Mouse (Mus musculus): ENCODE results near the gene Ccdc146. TPM values are rescaled to one million over a fixed set of nuclear protein-coding genes. Genes with fewer than 3 reads are reported as not detected.
A peak's percentile ranks its signal among the peaks of the same experiment; 100 is the strongest.

The Ccdc146 gene
- polyA plus RNA-seq, 1 experiment from 2014 or later: not detected

DNA sequence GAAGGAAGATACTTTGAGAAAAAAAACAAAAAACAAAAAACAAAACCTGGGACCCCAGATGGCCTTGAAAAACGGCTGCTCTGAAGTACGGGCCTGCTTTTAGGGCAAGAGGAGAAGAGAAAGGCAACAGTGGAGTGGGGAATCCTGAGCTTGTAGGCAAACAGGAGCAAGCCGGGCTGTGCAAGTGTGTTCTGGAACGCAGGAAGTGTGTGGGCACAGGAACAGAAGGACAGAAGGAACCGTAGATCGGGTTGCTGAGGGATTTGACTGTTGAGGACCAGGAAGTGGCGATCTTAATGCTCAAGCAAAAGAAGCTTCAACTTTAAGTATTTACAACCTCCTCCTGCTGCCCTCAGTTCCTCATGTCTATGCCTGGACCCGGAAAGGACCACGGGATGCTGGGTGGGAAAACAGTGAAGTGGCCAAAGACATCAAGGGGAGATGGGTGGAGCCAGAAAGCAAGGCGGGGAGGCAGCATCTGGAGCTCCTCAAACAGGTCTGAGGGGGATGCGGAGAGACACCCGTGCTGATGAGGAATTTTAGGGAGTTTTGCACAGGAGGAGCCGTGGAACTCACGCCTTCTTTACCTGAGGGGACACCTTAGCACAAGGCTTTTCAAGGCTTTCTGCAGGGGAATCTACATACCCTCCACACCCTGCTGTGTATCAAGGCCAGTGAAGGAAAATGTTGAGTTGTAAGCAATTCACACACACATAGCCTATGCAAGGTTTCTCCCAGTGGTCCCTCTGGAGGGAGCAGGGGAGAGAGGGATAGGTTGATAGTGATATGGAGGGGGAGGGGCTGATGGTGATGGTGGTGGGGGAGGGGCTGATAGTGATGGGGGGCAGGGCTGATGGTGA is 40.9 kb downstream of the Ccdc146 start:
- peaks cover 21% of the 10 kb centered on the region for H3K4me1 ChIP-seq
- peak overlapping the region; percentile 41; the same call in 1 of the 2 replicates for H3K27ac ChIP-seq
- 16% methylated on average over 14 of the region's 14 CpGs for WGBS
- peak overlapping the region; percentile 34 for H3K4me2 ChIP-seq
- ATAC-seq (replicated peaks; ENCODE audit: low FRiP score): peak; percentile 78
- peaks cover 19% of the 10 kb centered on the region for H3K27me3 ChIP-seq
- no peak overlapping the region for H3K4me3 ChIP-seq (replicated peaks)
- H3K36me3 ChIP-seq: no peaks in the 10 kb centered on the region
- H3K9ac ChIP-seq: no peak overlapping the region
- H3K9me3 ChIP-seq (replicated peaks): no peaks in the 10 kb centered on the region

- no peak overlapping the region for H3K4me2 ChIP-seq
- no peaks in the 10 kb centered on the region for H3K9me3 ChIP-seq (replicated peaks)
- no peak overlapping the region for H3K4me3 ChIP-seq (replicated peaks)
- WGBS: 34% methylated on average over 6 of the region's 6 CpGs
- ATAC-seq (replicated peaks; ENCODE audit: low FRiP score): 0 out of 2 replicates have a peak, but pooled peaks have one; percentile 16
- H3K27me3 ChIP-seq: peaks cover 21% of the 10 kb centered on the region
- H3K27ac ChIP-seq: 0 out of 2 replicates have a peak overlapping the region, but pooled peaks have one; percentile 18
- H3K36me3 ChIP-seq: no peaks in the 10 kb centered on the region
- peaks cover 21% of the 10 kb centered on the region for H3K4me1 ChIP-seq
- H3K9ac ChIP-seq: no peak overlapping the region
Measured at GRCm38 (mm10) chr5:21382678-21383077, 41.8 kb downstream of the Ccdc146 start.

DNA sequence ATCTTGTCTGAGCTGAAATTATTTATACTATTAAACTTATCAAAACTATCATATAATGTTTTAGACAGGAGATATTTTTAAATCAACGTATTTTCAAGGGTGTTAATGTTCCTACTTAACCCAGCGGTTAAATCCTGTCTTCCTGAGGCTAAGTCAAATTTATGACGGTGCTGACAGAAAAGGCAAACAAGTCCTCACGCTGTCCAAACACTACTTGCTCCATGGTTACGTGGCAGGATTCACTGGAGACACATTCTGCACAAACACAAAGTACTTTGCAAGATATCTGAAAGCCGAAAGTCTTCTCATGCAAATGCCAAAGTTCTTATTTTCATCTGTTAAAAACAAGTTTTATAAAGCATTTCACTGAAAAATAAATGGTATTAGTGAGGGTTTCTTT is 42.5 kb downstream of the Ccdc146 start:
- Histone ChIP-seq H3K27me3 (peaks cover 21% of the 10 kb centered on the region), H3K4me2 (no peak overlapping the region), H3K4me3 (replicated peaks) (no peak overlapping the region), H3K27ac (no peak overlapping the region), H3K36me3 (no peaks in the 10 kb centered on the region), H3K4me1 (peaks cover 21% of the 10 kb centered on the region), H3K9me3 (replicated peaks) (no peaks in the 10 kb centered on the region), H3K9ac (no peak overlapping the region)
- ATAC-seq (replicated peaks; ENCODE audit: low FRiP score): no peak
- WGBS: 19% methylated on average over 6 of the region's 6 CpGs

DNA sequence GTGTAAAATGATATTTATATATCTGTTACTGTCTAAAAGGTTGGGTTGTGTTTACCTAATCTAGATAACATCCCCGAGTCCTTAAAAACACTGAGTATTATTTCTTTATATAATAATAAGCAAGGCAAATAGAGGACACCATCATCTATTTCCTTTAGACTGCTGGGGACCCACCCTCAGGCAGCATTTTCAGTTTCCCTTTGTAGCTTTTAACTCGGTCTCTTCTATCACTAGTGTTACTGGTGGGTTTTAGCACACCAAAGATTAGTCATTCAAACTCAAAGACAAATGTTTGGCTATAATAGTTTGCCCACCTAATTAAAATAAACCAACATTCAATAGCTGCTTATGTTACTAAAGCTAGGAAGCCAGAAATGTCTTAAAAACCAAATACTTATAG is 46.1 kb downstream of the Ccdc146 start:
- no peak for ATAC-seq (replicated peaks; ENCODE audit: low FRiP score)
- 69% methylated on average over 2 of the region's 2 CpGs for WGBS
- Histone ChIP-seq H3K27me3 (peaks cover 33% of the 10 kb centered on the region), H3K27ac (no peak overlapping the region), H3K36me3 (no peaks in the 10 kb centered on the region), H3K9me3 (replicated peaks) (no peaks in the 10 kb centered on the region), H3K4me1 (peaks cover 11% of the 10 kb centered on the region), H3K4me2 (no peak overlapping the region), H3K4me3 (replicated peaks) (no peak overlapping the region), H3K9ac (no peak overlapping the region)

DNA sequence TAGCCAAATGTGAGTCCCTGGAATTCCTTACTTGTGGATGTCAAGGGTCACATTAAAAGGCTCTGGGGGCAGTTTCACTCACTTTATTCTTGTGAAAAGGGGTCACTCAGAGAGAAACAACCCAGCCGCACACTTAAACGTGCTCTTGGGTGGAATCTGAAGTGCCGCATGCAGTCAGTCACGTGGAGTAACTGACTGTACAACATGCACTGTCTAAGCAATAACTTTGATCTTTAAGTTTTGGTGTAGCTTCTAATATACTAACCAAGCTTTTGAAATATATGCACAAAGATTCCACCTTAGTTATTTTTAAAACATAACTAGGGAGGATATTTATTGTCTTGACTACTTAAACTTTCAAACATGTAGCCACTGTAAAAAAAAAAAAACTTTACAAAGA is 47.5 kb downstream of the Ccdc146 start:
- no peaks in the 10 kb centered on the region for H3K9me3 ChIP-seq (replicated peaks)
- H3K4me3 ChIP-seq (replicated peaks): no peak overlapping the region
- H3K4me2 ChIP-seq: no peak overlapping the region
- no peak overlapping the region for H3K9ac ChIP-seq
- peaks cover 48% of the 10 kb centered on the region for H3K27me3 ChIP-seq
- H3K4me1 ChIP-seq: peaks cover 11% of the 10 kb centered on the region
- WGBS: 79% methylated on average over 4 of the region's 4 CpGs
- ATAC-seq (replicated peaks; ENCODE audit: low FRiP score): no peak
- H3K27ac ChIP-seq: no peak overlapping the region
- no peaks in the 10 kb centered on the region for H3K36me3 ChIP-seq

GRCm38 (mm10) chr5:21373180-21373518 is 51.3 kb downstream of the Ccdc146 start:
- H3K36me3 ChIP-seq: no peaks in the 10 kb centered on the region
- peak overlapping the region; percentile 92 for H3K4me2 ChIP-seq
- H3K27me3 ChIP-seq: peaks cover 53% of the 10 kb centered on the region
- no peak overlapping the region for H3K9ac ChIP-seq
- H3K4me3 ChIP-seq (replicated peaks): peak overlapping the region; percentile 48
- ATAC-seq (replicated peaks; ENCODE audit: low FRiP score): no peak
- 64% methylated on average over 7 of the region's 7 CpGs for WGBS
- H3K27ac ChIP-seq: no peak overlapping the region
- peaks cover 11% of the 10 kb centered on the region for H3K4me1 ChIP-seq
- H3K9me3 ChIP-seq (replicated peaks): no peaks in the 10 kb centered on the region

- ATAC-seq (replicated peaks; ENCODE audit: low FRiP score): peak; percentile 91
- H3K9me3 ChIP-seq (replicated peaks): no peaks in the 10 kb centered on the region
- peaks cover 11% of the 10 kb centered on the region for H3K4me1 ChIP-seq
- peaks cover 53% of the 10 kb centered on the region for H3K27me3 ChIP-seq
- H3K27ac ChIP-seq: no peak within 1 kb of the TSS
- H3K4me2 ChIP-seq: peak within 1 kb of the TSS; percentile 92
- WGBS: 5% methylated on average over 31 of the region's 31 CpGs
- H3K36me3 ChIP-seq: no peaks in the 10 kb centered on the region
- peak within 1 kb of the TSS; percentile 48 for H3K4me3 ChIP-seq (replicated peaks)
- H3K9ac ChIP-seq: peak within 1 kb of the TSS; percentile 39
Measured at GRCm38 (mm10) chr5:21372493-21373179, 51.8 kb downstream of the Ccdc146 start, which contains the start of gene Fgl2. TSS of gene Fgl2 (plus strand) at chr5:21372642.

DNA sequence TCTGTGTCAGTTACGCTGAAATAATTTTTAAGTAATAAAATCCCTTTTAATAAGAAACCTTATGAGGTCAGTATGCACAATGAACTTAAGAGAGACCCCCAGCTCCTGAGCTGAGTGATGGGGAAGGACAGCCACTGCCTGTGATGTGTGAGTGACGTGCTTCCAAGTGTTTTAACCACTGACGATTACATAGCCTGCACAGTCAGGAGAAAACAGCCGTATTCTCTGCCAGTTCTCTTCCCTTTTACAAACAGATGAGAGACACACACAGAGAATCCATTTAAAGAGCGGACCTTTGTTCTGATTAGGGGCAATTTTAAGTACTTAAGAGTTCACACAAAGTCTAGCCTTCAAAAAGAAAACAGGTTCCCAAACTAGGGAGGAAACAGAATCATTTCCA is 52.6 kb downstream of the Ccdc146 start:
- Histone ChIP-seq H3K4me2 (peak overlapping the region; percentile 92), H3K4me1 (peaks cover 11% of the 10 kb centered on the region), H3K36me3 (no peaks in the 10 kb centered on the region), H3K4me3 (replicated peaks) (no peak overlapping the region), H3K9me3 (replicated peaks) (no peaks in the 10 kb centered on the region), H3K9ac (no peak overlapping the region), H3K27me3 (peaks cover 53% of the 10 kb centered on the region), H3K27ac (no peak overlapping the region)
- ATAC-seq (replicated peaks; ENCODE audit: low FRiP score): no peak
- WGBS: 40% methylated on average over 5 of the region's 5 CpGs

DNA sequence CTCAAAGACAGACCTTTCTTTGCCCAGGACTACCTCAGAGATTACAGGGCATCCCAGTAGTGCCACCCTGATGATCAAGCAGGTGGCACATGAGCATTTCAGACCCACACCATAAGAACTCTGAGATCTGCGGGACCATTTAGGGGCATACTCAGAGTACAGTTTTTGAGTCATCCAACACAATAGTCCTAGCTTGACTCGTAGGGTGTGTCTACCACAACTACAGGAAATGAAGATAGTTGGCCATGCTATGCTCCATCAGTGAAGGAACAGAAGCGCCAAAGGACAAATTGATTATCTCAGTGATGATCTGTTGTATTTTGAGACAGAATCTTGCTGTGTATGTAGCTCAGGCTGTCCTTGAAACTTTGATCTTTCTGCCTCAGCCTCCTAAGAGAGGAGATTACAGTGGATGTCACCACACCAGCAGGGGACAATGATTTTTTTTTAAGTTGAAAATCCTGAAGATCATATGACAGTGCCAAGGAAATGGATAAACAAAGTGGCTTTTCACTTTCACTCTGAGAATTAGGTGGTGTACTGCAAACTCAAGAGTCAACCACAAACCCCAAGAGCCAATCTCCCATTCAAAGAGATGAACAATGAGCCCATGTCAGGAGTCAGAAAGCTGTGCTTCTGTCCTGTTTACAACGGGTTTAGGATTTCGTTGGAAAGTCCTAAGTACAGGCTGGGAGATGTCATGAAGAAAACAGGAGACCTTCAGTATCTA is 54.1 kb downstream of the Ccdc146 start:
- Histone ChIP-seq H3K27ac (no peak overlapping the region), H3K9me3 (replicated peaks) (no peaks in the 10 kb centered on the region), H3K4me2 (no peak overlapping the region), H3K4me1 (peaks cover 11% of the 10 kb centered on the region), H3K4me3 (replicated peaks) (no peak overlapping the region), H3K27me3 (peaks cover 48% of the 10 kb centered on the region), H3K9ac (no peak overlapping the region), H3K36me3 (no peaks in the 10 kb centered on the region)
- ATAC-seq (replicated peaks; ENCODE audit: low FRiP score): no peak
- 92% methylated on average over 5 of the region's 5 CpGs for WGBS

DNA sequence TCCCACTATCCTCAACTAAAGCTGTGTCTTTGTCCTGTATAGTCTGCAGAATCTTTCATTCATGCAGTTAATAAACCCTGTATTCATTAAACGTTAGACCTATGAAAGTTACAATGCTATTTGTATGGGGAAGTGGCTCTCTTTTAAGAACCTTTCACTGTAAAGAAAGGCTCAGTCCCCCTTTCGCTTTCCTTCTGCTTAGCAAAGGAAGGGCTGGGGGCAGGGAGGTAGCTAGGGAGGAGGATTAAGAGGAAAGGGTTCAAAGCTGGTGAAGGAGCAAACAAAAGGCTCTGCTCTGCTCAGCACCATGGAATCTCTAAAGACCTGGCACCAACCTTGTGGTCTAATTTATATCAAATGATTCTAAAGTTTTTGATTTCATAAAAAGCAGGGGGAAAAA is 57.0 kb downstream of the Ccdc146 start:
- peaks cover 26% of the 10 kb centered on the region for H3K27me3 ChIP-seq
- no peak overlapping the region for H3K27ac ChIP-seq
- H3K9me3 ChIP-seq (replicated peaks): no peaks in the 10 kb centered on the region
- peaks cover 6% of the 10 kb centered on the region for H3K4me1 ChIP-seq
- ATAC-seq (replicated peaks; ENCODE audit: low FRiP score): no peak
- no peaks in the 10 kb centered on the region for H3K36me3 ChIP-seq
- no peak overlapping the region for H3K4me3 ChIP-seq (replicated peaks)
- 60% methylated on average over 2 of the region's 2 CpGs for WGBS
- H3K9ac ChIP-seq: no peak overlapping the region
- H3K4me2 ChIP-seq: no peak overlapping the region

DNA sequence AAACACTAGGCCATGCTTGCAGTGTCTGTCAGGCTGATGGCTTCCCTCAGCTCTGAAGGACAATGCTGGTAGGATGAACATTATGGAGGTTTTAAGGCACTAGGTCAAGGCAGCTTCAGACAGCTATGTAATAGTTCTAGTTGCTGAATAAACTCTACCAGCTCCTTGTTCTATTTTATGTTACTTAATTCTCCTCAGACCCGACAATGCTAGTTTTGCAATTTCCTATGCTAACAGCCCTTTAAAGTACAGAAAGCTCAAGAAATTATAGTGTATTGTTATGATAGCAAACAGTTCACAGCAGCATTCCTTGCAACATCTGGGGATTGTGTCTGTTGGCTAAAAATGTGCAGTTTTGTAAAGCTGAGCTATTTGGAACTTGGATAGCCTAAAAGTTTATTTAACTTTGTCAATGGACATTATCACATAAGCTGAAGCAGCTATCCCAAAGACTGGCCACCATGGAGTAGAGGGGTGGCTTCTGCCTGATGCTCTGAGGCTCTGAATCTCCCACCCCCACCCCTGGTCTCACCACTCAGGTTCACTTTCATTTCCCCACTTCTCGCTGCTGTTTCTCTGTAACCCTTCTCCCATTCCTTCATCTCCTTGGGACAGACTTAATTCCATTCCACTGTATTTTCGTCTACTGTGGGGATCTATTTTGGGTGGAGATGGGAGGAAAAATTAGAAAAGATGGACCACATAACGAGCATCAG is 58.0 kb downstream of the Ccdc146 start:
- no peak for ATAC-seq (replicated peaks; ENCODE audit: low FRiP score)
- Histone ChIP-seq H3K4me1 (no peaks in the 10 kb centered on the region), H3K9ac (no peak overlapping the region), H3K4me2 (no peak overlapping the region), H3K27ac (no peak overlapping the region), H3K36me3 (no peaks in the 10 kb centered on the region), H3K9me3 (replicated peaks) (no peaks in the 10 kb centered on the region), H3K4me3 (replicated peaks) (no peak overlapping the region), H3K27me3 (peaks cover 16% of the 10 kb centered on the region)
- WGBS: 70% methylated on average over 4 of the region's 4 CpGs

Measured in kidney, embryonic 15.5 days (tissue).